Mouse (Mus musculus) hindbrain, embryonic 11.5 days (tissue): ENCODE measurements around the gene Ttc39b. TPM values are rescaled to one million over a fixed set of nuclear protein-coding genes. Genes with fewer than 3 reads are reported as not detected.

Source experiments
- ATAC-seq: fragments of 200-750 bp; cut with Nextera tagmentation; 2 replicates; pipeline ENCODE4 v1.8.0; 2017; ENCODE audit warnings: mild to moderate bottlenecking, moderate TSS enrichment, moderate library complexity; ENCODE audit not compliant: low FRiP score
- DNase-seq: peaks from one replicate; pipeline ENCODE4 v3.0.0-alpha.2; 2015; ENCODE audit warnings: low spot score
- H3K27ac ChIP-seq: fragments of 300-500 bp; sonication (generic); 2 replicates; pipeline ENCODE4 v1.5.1; 2014; ENCODE audit warnings: mild to moderate bottlenecking, low read depth, low read length
- H3K27me3 ChIP-seq: fragments of 300-500 bp; sonication (generic); 2 replicates; pipeline ENCODE4 v1.6.1; 2014; ENCODE audit warnings: mild to moderate bottlenecking, low read length, moderate library complexity, mixed read lengths; ENCODE audit not compliant: control insufficient read depth, insufficient read depth
- H3K36me3 ChIP-seq: fragments of 300-500 bp; sonication (generic); 2 replicates; pipeline ENCODE4 v1.6.1; 2014; ENCODE audit warnings: mild to moderate bottlenecking, low read length, moderate library complexity, mixed read lengths; ENCODE audit not compliant: control insufficient read depth, insufficient read depth
- H3K4me1 ChIP-seq: fragments of 300-500 bp; sonication (generic); replicated peaks from 2 replicates; pipeline ENCODE4 v1.6.1; 2014; ENCODE audit warnings: low read length, mixed read lengths; ENCODE audit not compliant: control insufficient read depth, insufficient read depth
- H3K4me2 ChIP-seq: fragments of 300-500 bp; sonication (generic); replicated peaks from 2 replicates; pipeline ENCODE4 v1.6.1; 2014; ENCODE audit warnings: mild to moderate bottlenecking, low read depth, low read length
- H3K4me3 ChIP-seq: fragments of 300-500 bp; sonication (generic); 2 replicates; pipeline ENCODE4 v1.5.1; 2014; ENCODE audit warnings: low read depth, low read length
- H3K9ac ChIP-seq: fragments of 300-500 bp; sonication (generic); 2 replicates; pipeline ENCODE4 v1.6.1; 2014; ENCODE audit warnings: low read depth, low read length
- H3K9me3 ChIP-seq: fragments of 300-500 bp; sonication (generic); 2 replicates; pipeline ENCODE4 v1.6.1; 2016; ENCODE audit warnings: low read length; ENCODE audit not compliant: control insufficient read depth
- WGBS: fragments of 180-500 bp; shearing (Covaris S2); extraction: QIAGEN DNeasy Blood & Tissue Kit; methylation state at CpG from one replicate; pipeline ENCODE4 v1.1.7; 2014; 5-methylcytosine and 5-hydroxymethylcytosine counted together
- polyA plus RNA-seq: library from polyadenylated mRNA; unstranded; fragments of >200 nt; fragmentation: Nextera tagmentation; extraction: Ambion mirVana; gene quantifications from 2 replicates; pipeline ENCODE4 v1.2.1, GENCODE M21; 2014

The Ttc39b gene
- polyA plus RNA-seq, 1 experiment from 2014 or later, result 2.9 TPM

DNA sequence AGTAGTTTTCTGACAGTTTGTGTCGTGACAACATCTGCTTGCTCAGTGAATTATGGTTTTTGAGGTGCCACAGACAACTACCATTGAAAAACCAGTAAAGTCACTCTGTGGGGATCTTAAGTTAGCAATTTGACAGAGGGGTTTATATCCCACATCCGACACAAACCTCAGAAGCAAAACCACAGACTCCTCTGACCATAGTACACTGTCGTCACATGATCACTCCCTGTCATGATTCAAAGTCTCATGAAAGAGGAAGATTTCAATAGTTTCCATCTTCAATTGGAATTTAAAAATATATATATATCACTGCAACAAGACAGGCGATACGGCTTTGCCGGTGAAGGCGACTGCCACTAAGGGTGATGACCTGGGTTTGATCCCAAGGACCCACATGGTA is 89.9 kb downstream of the Ttc39b start:
- no peaks in the 10 kb centered on the region for H3K9me3 ChIP-seq
- ATAC-seq, result no peak
- no peaks in the 10 kb centered on the region for H3K36me3 ChIP-seq
- DNase-seq, result no peak
- no peak overlapping the region for H3K27ac ChIP-seq
- no peak overlapping the region for H3K9ac ChIP-seq
- H3K27me3 ChIP-seq, result no peaks in the 10 kb centered on the region
- H3K4me3 ChIP-seq, result no peak overlapping the region
- H3K4me2 ChIP-seq, result no peak overlapping the region
- 91% methylated on average over 7 of the region's 7 CpGs for WGBS
- no peaks in the 10 kb centered on the region for H3K4me1 ChIP-seq

DNA sequence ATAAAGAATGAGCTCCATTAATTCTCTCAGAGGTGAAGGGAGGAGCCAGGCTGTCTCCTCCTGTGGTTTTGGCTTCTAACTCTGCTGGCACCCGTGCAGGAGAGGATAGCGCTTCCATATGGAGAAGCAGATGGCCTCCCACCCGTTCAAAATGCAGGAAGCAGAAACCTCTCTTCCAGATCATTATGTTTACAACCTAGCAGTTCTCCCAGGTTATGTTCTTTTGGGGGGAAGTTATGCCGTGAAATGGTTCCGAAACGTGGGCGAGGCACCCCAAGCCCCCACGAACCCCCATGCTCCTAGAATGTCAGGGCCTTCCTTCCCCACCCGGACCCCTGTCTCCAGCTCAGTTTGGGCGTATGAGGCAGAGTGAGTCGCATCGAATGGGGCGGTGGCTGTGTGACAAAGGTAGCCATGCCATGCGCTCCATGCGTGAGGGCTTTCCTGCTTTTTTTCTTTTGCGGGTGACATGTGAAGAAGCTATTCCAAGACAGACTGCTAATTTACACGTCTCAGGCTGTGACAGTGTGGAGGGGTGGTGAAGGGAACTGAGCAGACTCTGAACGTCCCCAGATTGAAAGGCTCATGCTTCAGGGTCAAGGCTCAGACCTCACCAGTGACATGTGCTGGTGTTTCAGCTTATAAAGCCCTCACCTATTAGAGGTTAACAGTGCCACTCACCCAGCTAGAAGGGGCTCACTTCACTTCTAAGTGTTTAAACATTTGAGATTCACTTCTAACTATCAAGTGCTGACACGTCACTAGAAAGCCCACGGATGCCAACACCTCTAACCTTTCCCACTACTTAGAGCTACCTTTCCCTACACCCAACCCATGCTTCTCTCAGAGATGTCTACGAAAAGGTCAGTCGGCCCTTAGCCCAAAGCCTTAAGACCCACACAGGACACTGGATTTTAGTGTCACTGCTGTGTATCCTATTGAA is 90.6 kb downstream of the Ttc39b start:
- no peak overlapping the region for H3K4me3 ChIP-seq
- DNase-seq (no peak), ATAC-seq (no peak)
- no peaks in the 10 kb centered on the region for H3K27me3 ChIP-seq
- 79% methylated on average over 22 of the region's 22 CpGs for WGBS
- no peak overlapping the region for H3K4me2 ChIP-seq
- H3K36me3 ChIP-seq, result no peaks in the 10 kb centered on the region
- H3K9me3 ChIP-seq, result no peaks in the 10 kb centered on the region
- H3K27ac ChIP-seq, result no peak overlapping the region
- no peak overlapping the region for H3K9ac ChIP-seq
- no peaks in the 10 kb centered on the region for H3K4me1 ChIP-seq

DNA sequence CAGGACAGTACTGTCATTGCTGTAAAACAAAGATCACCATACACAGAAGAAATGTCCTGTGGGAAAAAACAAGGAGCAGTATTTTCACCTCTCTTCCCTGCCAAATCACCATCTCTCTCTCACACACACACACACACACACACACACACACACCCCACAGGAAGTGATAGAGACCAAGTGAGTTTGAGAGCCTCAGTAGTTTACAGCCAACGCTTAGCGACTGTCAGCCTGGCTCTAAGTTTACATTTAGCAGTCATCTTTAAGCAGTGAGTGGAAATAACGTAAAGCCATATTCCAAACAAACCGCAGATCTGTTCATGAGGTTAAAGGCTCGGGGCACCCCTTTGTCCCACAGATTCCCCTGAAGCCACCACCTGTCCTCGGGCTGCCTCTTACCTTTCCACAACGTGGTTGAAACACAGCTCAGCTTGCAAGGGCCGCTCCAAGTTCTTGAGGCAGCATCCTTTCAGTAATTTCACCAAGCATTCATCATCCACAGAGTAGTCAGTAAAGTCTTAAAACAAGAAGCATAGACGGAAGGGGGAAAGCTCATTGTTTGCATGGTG is 91.7 kb downstream of the Ttc39b start:
- Histone ChIP-seq H3K27me3 (no peaks in the 10 kb centered on the region), H3K9me3 (no peaks in the 10 kb centered on the region), H3K4me3 (no peak overlapping the region), H3K36me3 (no peaks in the 10 kb centered on the region), H3K4me1 (no peaks in the 10 kb centered on the region), H3K27ac (no peak overlapping the region), H3K4me2 (no peak overlapping the region), H3K9ac (no peak overlapping the region)
- DNase-seq, result no peak
- no peak for ATAC-seq
- 89% methylated on average over 9 of the region's 9 CpGs for WGBS

DNA sequence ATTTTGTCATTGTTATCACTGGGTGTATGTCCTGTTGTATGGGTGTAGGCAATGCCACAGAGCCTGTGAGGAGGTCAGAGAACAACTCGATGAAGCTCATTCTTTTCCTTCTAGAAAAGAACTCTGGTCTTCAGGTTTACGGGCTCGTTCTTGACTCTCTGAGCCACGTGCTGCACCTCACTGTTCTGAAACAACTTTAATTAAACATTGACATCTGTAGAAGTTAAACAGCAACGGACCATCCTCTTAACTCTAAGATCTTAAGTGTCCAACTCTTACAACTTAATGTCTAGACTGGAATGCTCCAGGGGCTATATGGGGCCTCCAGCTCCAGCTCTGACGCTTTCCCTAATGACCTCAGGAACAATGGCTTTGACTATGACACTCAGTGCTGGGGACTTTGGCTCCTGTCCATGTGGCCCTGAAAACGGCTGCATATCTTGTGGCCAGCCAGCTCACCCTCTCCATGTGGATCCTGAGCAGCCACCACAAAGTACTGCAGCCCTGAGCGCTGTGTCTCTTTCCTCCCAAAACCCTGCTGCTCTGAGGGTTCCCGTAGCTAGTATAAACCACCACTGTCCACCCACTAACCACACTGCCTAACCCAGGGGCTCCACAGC is 95.3 kb downstream of the Ttc39b start:
- H3K9me3 ChIP-seq, result no peaks in the 10 kb centered on the region
- no peak overlapping the region for H3K4me2 ChIP-seq
- H3K27ac ChIP-seq, result no peak overlapping the region
- DNase-seq (no peak), ATAC-seq (no peak)
- H3K4me3 ChIP-seq, result no peak overlapping the region
- H3K27me3 ChIP-seq, result no peaks in the 10 kb centered on the region
- no peaks in the 10 kb centered on the region for H3K4me1 ChIP-seq
- WGBS, result 87% methylated on average over 9 of the region's 9 CpGs
- H3K9ac ChIP-seq, result no peak overlapping the region
- no peaks in the 10 kb centered on the region for H3K36me3 ChIP-seq

DNA sequence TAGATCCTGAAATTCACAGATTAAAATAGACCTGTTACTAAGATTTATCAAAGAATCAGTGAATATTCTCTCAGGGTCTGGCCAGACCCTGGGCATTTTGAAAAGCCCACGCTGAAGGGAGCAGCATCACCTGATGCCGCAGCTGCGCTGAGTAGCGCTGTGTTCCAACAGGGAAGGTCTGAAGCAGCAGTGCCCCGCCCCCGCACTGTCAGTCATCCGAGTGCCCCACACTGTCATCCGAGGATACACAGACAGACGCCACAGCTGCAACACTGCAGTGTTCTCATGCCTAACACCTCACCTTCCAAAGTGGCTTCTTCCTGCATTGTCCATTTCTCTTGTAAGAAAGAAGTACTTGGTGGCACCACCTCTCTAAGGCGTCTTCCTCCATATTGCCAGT is 96.0 kb downstream of the Ttc39b start:
- no peak overlapping the region for H3K4me3 ChIP-seq
- no peak overlapping the region for H3K9ac ChIP-seq
- no peaks in the 10 kb centered on the region for H3K4me1 ChIP-seq
- H3K27me3 ChIP-seq, result no peaks in the 10 kb centered on the region
- no peaks in the 10 kb centered on the region for H3K9me3 ChIP-seq
- no peaks in the 10 kb centered on the region for H3K36me3 ChIP-seq
- 68% methylated on average over 10 of the region's 10 CpGs for WGBS
- no peak for DNase-seq
- ATAC-seq, result no peak
- no peak overlapping the region for H3K4me2 ChIP-seq
- no peak overlapping the region for H3K27ac ChIP-seq

DNA sequence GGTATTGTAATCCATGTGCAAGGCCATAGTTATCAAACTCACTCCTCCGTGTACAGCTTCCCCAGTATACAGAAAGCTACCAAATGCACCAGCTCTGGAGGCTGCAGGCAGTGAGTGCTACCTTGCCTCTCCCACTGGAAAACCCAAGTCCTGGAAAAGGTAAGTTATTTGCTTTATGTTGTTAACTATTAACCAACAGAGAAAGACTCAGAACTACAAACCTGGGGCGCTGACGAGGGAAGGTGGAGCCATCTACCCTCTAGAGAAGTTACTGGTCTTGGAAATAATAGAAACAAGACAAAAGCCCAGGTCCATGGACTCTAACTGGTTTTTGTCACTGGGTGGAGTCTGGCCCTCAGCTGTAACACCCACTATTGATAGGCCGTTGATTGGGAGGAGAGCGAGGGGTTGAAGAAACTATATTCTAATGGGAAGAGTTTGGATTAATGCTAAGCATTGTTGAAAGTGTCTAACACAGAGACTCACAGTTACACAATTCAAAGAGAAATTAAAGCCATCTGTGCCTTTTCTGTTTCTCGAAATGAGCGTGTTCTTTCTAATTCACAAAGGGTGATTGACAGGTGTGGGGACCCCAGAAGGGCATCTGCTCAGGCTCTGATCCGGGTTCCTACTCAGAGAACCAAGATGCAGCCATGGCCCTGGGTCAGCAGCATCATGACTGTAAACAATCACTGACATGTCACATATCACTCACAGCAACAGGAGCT is 98.3 kb downstream of the Ttc39b start:
- Histone ChIP-seq H3K36me3 (no peaks in the 10 kb centered on the region), H3K9me3 (no peaks in the 10 kb centered on the region), H3K27ac (no peak overlapping the region), H3K27me3 (no peaks in the 10 kb centered on the region), H3K4me1 (no peaks in the 10 kb centered on the region), H3K4me2 (no peak overlapping the region), H3K9ac (no peak overlapping the region), H3K4me3 (no peak overlapping the region)
- DNase-seq (no peak), ATAC-seq (no peak)
- 65% methylated on average over 8 of the region's 8 CpGs for WGBS

DNA sequence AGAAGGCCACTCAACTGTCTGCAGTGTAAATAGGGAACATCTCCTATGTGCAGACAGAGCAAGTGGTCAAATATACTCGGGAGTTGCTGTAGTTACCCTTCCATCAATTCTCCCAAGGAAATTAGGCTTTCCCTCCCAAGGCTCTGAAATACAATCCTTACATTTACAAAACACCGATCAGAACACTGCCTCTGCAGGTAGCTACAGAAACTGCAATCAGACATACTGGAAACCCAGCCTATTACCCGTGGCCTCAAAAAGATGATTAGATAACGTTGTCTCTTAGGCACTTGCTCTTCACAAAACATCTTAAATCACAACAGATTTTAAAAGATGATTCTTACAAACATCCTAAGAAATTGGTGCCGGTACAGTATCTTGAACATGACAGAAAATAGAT is 99.8 kb downstream of the Ttc39b start:
- H3K4me2 ChIP-seq, result no peak overlapping the region
- ATAC-seq (no peak), DNase-seq (peak; percentile 51)
- no peaks in the 10 kb centered on the region for H3K9me3 ChIP-seq
- no peak overlapping the region for H3K27ac ChIP-seq
- WGBS, result 43% methylated on average over 5 of the region's 5 CpGs
- no peaks in the 10 kb centered on the region for H3K36me3 ChIP-seq
- H3K4me3 ChIP-seq, result no peak overlapping the region
- no peaks in the 10 kb centered on the region for H3K27me3 ChIP-seq
- no peaks in the 10 kb centered on the region for H3K4me1 ChIP-seq
- no peak overlapping the region for H3K9ac ChIP-seq

DNA sequence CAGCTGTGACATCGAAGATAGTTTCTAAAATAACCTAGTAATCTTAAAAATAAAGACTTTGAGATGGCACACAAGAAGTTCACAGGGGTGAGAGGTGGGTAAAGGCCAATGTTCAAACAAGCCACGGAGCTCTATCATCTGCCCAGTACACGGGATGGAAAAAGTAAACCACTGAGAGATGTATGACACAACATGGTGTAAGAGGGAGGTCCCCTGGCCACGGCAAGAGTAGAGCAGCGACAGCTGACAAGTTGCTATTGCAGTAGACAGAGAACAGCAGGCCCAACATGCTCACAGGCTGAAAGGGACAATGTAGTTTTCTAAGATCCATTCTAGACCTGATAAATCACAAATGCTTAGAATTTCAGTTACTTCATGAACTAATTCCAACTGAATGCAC is 100.9 kb downstream of the Ttc39b start:
- DNase-seq (no peak), ATAC-seq (no peak)
- H3K27ac ChIP-seq, result no peak overlapping the region
- no peak overlapping the region for H3K9ac ChIP-seq
- 86% methylated on average over 5 of the region's 5 CpGs for WGBS
- H3K27me3 ChIP-seq, result no peaks in the 10 kb centered on the region
- no peaks in the 10 kb centered on the region for H3K36me3 ChIP-seq
- H3K4me1 ChIP-seq, result no peaks in the 10 kb centered on the region
- no peak overlapping the region for H3K4me2 ChIP-seq
- no peak overlapping the region for H3K4me3 ChIP-seq
- no peaks in the 10 kb centered on the region for H3K9me3 ChIP-seq
